Mouse (Mus musculus) CH12.LX (cell line): ENCODE measurements at regions not wholly inside any gene's neighbourhood (a gene's known extent, or its start where the extent isn't known, plus 50 kb on each side); places are given as distances from the start of the nearest gene placed in this dataset.

Source experiments
- CHD1 ChIP-seq: IDR thresholded peaks from 2 replicates; pipeline ENCODE4 v1.6.1; 2012; ENCODE audit warnings: low read depth, low read length, improper control_type of control experiment, inconsistent platforms
- CHD2 ChIP-seq: IDR thresholded peaks from 2 replicates; pipeline ENCODE4 v1.6.1; 2011; ENCODE audit warnings: low read length, improper control_type of control experiment
- CTCF ChIP-seq, 2 experiments: IDR thresholded peaks in 1 of 2; conservative IDR thresholded peaks in 1 of 2; 2 replicates each; pipeline ENCODE4 v1.5.1; 2011 to 2012; ENCODE audit warnings: low read depth in 2 of 2, low read length in 2 of 2, improper control_type of control experiment in 1 of 2, inconsistent platforms in 1 of 2, mild to moderate bottlenecking in 1 of 2, moderate library complexity in 1 of 2
- EP300 ChIP-seq: IDR thresholded peaks from 2 replicates; pipeline ENCODE4 v1.6.1; 2011; ENCODE audit warnings: low read length, improper control_type of control experiment
- MAX ChIP-seq: IDR thresholded peaks from 2 replicates; pipeline ENCODE4 v1.6.1; 2011; ENCODE audit warnings: low read length, improper control_type of control experiment
- NELFE ChIP-seq: IDR thresholded peaks from 2 replicates; pipeline ENCODE4 v1.6.1; 2011; ENCODE audit warnings: low read depth, low read length, improper control_type of control experiment
- PAX5 ChIP-seq: IDR thresholded peaks from 2 replicates; pipeline ENCODE4 v1.6.1; 2012; ENCODE audit warnings: low read length, inconsistent platforms, mixed read lengths
- POLR2A ChIP-seq: IDR thresholded peaks from 2 replicates; pipeline ENCODE4 v1.6.1; 2011; ENCODE audit warnings: low read depth, mild to moderate bottlenecking, improper control_type of control experiment, low read length
- POLR2AphosphoS2 ChIP-seq: IDR thresholded peaks from 2 replicates; pipeline ENCODE4 v1.6.1; 2011; ENCODE audit warnings: low read depth, low read length, improper control_type of control experiment
- SMC3 ChIP-seq: IDR thresholded peaks from 2 replicates; pipeline ENCODE4 v1.6.1; 2011; ENCODE audit warnings: low read depth, low read length, improper control_type of control experiment
- ZNF384 ChIP-seq: IDR thresholded peaks from 2 replicates; pipeline ENCODE4 v1.6.1; 2012; ENCODE audit warnings: low read depth, low read length, improper control_type of control experiment, inconsistent platforms

DNA sequence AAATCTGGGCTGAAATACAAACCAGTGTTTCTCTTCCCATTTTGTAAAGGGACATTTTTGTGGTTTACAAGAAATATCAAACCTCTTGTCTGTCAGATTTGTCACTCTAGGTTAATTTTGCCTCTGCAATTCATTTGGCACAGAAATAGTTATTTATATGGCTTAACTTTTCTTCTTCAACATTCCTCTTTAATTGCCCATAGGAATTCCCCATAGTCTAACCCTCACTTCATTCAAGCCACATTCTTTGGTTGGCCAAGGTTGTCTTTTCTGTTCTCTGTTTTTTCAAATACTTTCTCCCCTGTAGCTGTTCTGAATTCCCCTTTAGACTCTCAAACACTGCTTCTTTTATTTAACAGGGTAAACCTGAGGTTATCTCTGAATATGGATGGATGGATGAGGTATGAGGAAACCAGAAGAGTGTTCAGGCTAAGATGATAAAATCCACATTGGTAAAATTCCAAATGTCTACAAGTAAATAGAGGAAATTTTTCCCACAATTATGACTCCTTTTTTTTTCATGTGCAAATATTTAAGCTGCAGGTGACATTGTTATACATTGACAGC lies 127.0 kb downstream of the Lurap1l start:
- no peak for TF ChIP-seq POLR2A
- TF ChIP-seq CTCF (conservative IDR thresholded peaks at IDR 0.05 in 1 of 2, IDR thresholded peaks at IDR 0.05 in 1 of 2; ENCODE audit: low read depth in 2 of 2, low read length in 2 of 2) = no peak
- TF ChIP-seq MAX = no peak
- no peak for TF ChIP-seq PAX5
- no peak for TF ChIP-seq NELFE
- no peak for TF ChIP-seq CHD1
- no peak for TF ChIP-seq POLR2AphosphoS2
- no peak for TF ChIP-seq CHD2
- no peak for TF ChIP-seq EP300
- TF ChIP-seq ZNF384 = no peak
- no peak for TF ChIP-seq SMC3
